Mouse (Mus musculus) CH12.LX (cell line): ENCODE results near the gene Kat8. TPM values are rescaled to one million over a fixed set of nuclear protein-coding genes. Genes with fewer than 3 reads are reported as not detected.

ENCODE experiments used
- DNase-seq: peaks from one replicate; pipeline ENCODE4 v3.0.0-alpha.2; 2013; ENCODE audit errors: extremely low read depth
- H3K27ac ChIP-seq: 2 replicates; pipeline ENCODE4 v1.5.1; 2012; ENCODE audit warnings: low read depth, mild to moderate bottlenecking, control low read depth, moderate library complexity; ENCODE audit not compliant: insufficient read depth
- H3K27me3 ChIP-seq: replicated peaks from 2 replicates; pipeline ENCODE3; 2012; ENCODE audit warnings: inconsistent platforms
- H3K36me3 ChIP-seq, 2 experiments: replicated peaks in 1 of 2; 2 replicates each; pipeline versions ENCODE3 to v1.6.1; 2012; ENCODE audit warnings: inconsistent platforms in 1 of 2, low read length in 1 of 2, mild to moderate bottlenecking in 1 of 2, mixed read lengths in 1 of 2, moderate library complexity in 1 of 2; ENCODE audit not compliant: control insufficient read depth in 1 of 2, insufficient read depth in 1 of 2
- H3K4me1 ChIP-seq, 2 experiments: 2 replicates each; pipeline ENCODE4 v1.6.1; 2012; ENCODE audit warnings: inconsistent platforms in 1 of 2, moderate library complexity in 1 of 2; ENCODE audit not compliant: insufficient read depth in 2 of 2, control insufficient read depth in 1 of 2
- H3K4me2 ChIP-seq: 2 replicates; pipeline ENCODE4 v1.6.1; 2012; ENCODE audit warnings: low read depth, mild to moderate bottlenecking, control low read depth; ENCODE audit not compliant: poor library complexity, insufficient read depth, severe bottlenecking
- H3K4me3 ChIP-seq, 3 experiments: fragments of 150-350 bp in 1 of 3; sonication (generic) in 1 of 3; replicated peaks in 1 of 3; 2 replicates each; pipeline versions ENCODE3 to v1.5.1; 2011 to 2012; ENCODE audit warnings: low read depth in 2 of 3, low read length in 2 of 3, mild to moderate bottlenecking in 2 of 3, moderate library complexity in 2 of 3, control low read depth in 1 of 3, improper control_type of control experiment in 1 of 3, inconsistent platforms in 1 of 3, mixed read lengths in 1 of 3; ENCODE audit not compliant: poor library complexity in 1 of 3
- H3K79me2 ChIP-seq: replicated peaks from 2 replicates; pipeline ENCODE4 v1.6.1; 2012; ENCODE audit warnings: mild to moderate bottlenecking, moderate library complexity; ENCODE audit not compliant: control insufficient read depth, poor library complexity, insufficient read depth, severe bottlenecking; ENCODE audit errors: extremely low read depth
- H3K9ac ChIP-seq: 2 replicates; pipeline ENCODE4 v1.6.1; 2012; ENCODE audit warnings: low read depth, mild to moderate bottlenecking, control low read depth, moderate library complexity; ENCODE audit not compliant: insufficient read depth
- H3K9me3 ChIP-seq: replicated peaks from 2 replicates; pipeline ENCODE3; 2012; ENCODE audit warnings: low read length, inconsistent platforms, mixed read lengths
- BHLHE40 ChIP-seq: IDR thresholded peaks from 2 replicates; pipeline ENCODE4 v1.6.1; 2011; ENCODE audit warnings: mild to moderate bottlenecking, low read depth, low read length, improper control_type of control experiment
- CHD1 ChIP-seq: IDR thresholded peaks from 2 replicates; pipeline ENCODE4 v1.6.1; 2012; ENCODE audit warnings: low read depth, low read length, improper control_type of control experiment, inconsistent platforms
- CHD2 ChIP-seq: IDR thresholded peaks from 2 replicates; pipeline ENCODE4 v1.6.1; 2011; ENCODE audit warnings: low read length, improper control_type of control experiment
- CTCF ChIP-seq, 2 experiments: IDR thresholded peaks in 1 of 2; conservative IDR thresholded peaks in 1 of 2; 2 replicates each; pipeline ENCODE4 v1.5.1; 2011 to 2012; ENCODE audit warnings: low read depth in 2 of 2, low read length in 2 of 2, improper control_type of control experiment in 1 of 2, inconsistent platforms in 1 of 2, mild to moderate bottlenecking in 1 of 2, moderate library complexity in 1 of 2
- E2F4 ChIP-seq: IDR thresholded peaks from 2 replicates; pipeline ENCODE4 v1.6.1; 2011; ENCODE audit warnings: low read depth, low read length, improper control_type of control experiment; ENCODE audit not compliant: insufficient replicate concordance
- EP300 ChIP-seq: IDR thresholded peaks from 2 replicates; pipeline ENCODE4 v1.6.1; 2011; ENCODE audit warnings: low read length, improper control_type of control experiment
- GABPA ChIP-seq: IDR thresholded peaks from 2 replicates; pipeline ENCODE4 v1.6.1; 2012; ENCODE audit warnings: low read depth, low read length, improper control_type of control experiment, inconsistent platforms; ENCODE audit not compliant: insufficient replicate concordance
- HCFC1 ChIP-seq: IDR thresholded peaks from 2 replicates; pipeline ENCODE4 v1.6.1; 2012; ENCODE audit warnings: low read depth, mild to moderate bottlenecking, inconsistent platforms, low read length, improper control_type of control experiment
- IRF4 ChIP-seq: IDR thresholded peaks from 2 replicates; pipeline ENCODE4 v1.6.1; 2014; ENCODE audit warnings: low read depth, mild to moderate bottlenecking, inconsistent platforms, low read length, improper control_type of control experiment
- JUN ChIP-seq: IDR thresholded peaks from 2 replicates; pipeline ENCODE4 v1.6.1; 2011; ENCODE audit warnings: low read depth, mild to moderate bottlenecking, low read length, improper control_type of control experiment, moderate library complexity; ENCODE audit not compliant: insufficient read depth
- JUND ChIP-seq: conservative IDR thresholded peaks from 2 replicates; pipeline ENCODE4 v1.6.1; 2011; ENCODE audit warnings: low read depth, low read length, improper control_type of control experiment
- KAT2A ChIP-seq: IDR thresholded peaks from 2 replicates; pipeline ENCODE4 v1.6.1; 2012; ENCODE audit warnings: low read length, improper control_type of control experiment, inconsistent platforms; ENCODE audit not compliant: insufficient replicate concordance
- MAX ChIP-seq: IDR thresholded peaks from 2 replicates; pipeline ENCODE4 v1.6.1; 2011; ENCODE audit warnings: low read length, improper control_type of control experiment
- MEF2A ChIP-seq: IDR thresholded peaks from 2 replicates; pipeline ENCODE4 v1.6.1; 2014; ENCODE audit warnings: low read depth, mild to moderate bottlenecking, inconsistent platforms, low read length, improper control_type of control experiment, borderline replicate concordance
- MXI1 ChIP-seq: IDR thresholded peaks from 2 replicates; pipeline ENCODE4 v1.6.1; 2011; ENCODE audit warnings: mild to moderate bottlenecking, low read depth, low read length, improper control_type of control experiment
- MYC ChIP-seq: IDR thresholded peaks from 2 replicates; pipeline ENCODE4 v1.6.1; 2011; ENCODE audit warnings: low read depth, mild to moderate bottlenecking, improper control_type of control experiment, low read length
- NRF1 ChIP-seq: IDR thresholded peaks from 2 replicates; pipeline ENCODE4 v1.6.1; 2014; ENCODE audit warnings: low read depth, mild to moderate bottlenecking, inconsistent platforms, low read length, improper control_type of control experiment, moderate library complexity
- PAX5 ChIP-seq: IDR thresholded peaks from 2 replicates; pipeline ENCODE4 v1.6.1; 2012; ENCODE audit warnings: low read length, inconsistent platforms, mixed read lengths
- POLR2AphosphoS2 ChIP-seq: IDR thresholded peaks from 2 replicates; pipeline ENCODE4 v1.6.1; 2011; ENCODE audit warnings: low read depth, low read length, improper control_type of control experiment
- RAD21 ChIP-seq: IDR thresholded peaks from 2 replicates; pipeline ENCODE4 v1.6.1; 2011; ENCODE audit warnings: low read depth, mild to moderate bottlenecking, low read length, improper control_type of control experiment, moderate library complexity
- RCOR1 ChIP-seq: conservative IDR thresholded peaks from 2 replicates; pipeline ENCODE4 v1.6.1; 2012; ENCODE audit warnings: low read depth, mild to moderate bottlenecking, inconsistent platforms, low read length, improper control_type of control experiment
- SIN3A ChIP-seq: IDR thresholded peaks from 2 replicates; pipeline ENCODE4 v1.6.1; 2012; ENCODE audit warnings: low read length, improper control_type of control experiment, inconsistent platforms
- SMC3 ChIP-seq: IDR thresholded peaks from 2 replicates; pipeline ENCODE4 v1.6.1; 2011; ENCODE audit warnings: low read depth, low read length, improper control_type of control experiment
- TBP ChIP-seq: conservative IDR thresholded peaks from 2 replicates; pipeline ENCODE4 v1.6.1; 2011; ENCODE audit warnings: low read depth, low read length, improper control_type of control experiment
- TCF12 ChIP-seq: IDR thresholded peaks from 2 replicates; pipeline ENCODE4 v1.6.1; 2014; ENCODE audit warnings: low read depth, mild to moderate bottlenecking, inconsistent platforms, low read length, improper control_type of control experiment
- UBTF ChIP-seq: IDR thresholded peaks from 2 replicates; pipeline ENCODE4 v1.6.1; 2012; ENCODE audit warnings: low read depth, mild to moderate bottlenecking, inconsistent platforms, low read length, improper control_type of control experiment, moderate library complexity
- USF1 ChIP-seq: IDR thresholded peaks from 2 replicates; pipeline ENCODE4 v1.6.1; 2014; ENCODE audit warnings: low read depth, mild to moderate bottlenecking, inconsistent platforms, low read length, improper control_type of control experiment
- USF2 ChIP-seq: conservative IDR thresholded peaks from 2 replicates; pipeline ENCODE4 v1.6.1; 2011; ENCODE audit warnings: low read depth, low read length, improper control_type of control experiment
- ZC3H11A ChIP-seq: IDR thresholded peaks from 2 replicates; pipeline ENCODE4 v1.6.1; 2012; ENCODE audit warnings: low read depth, mild to moderate bottlenecking, inconsistent platforms, low read length, improper control_type of control experiment
- ZKSCAN1 ChIP-seq: IDR thresholded peaks from 2 replicates; pipeline ENCODE4 v1.6.1; 2012; ENCODE audit warnings: low read depth, inconsistent platforms, low read length, improper control_type of control experiment, borderline replicate concordance
- ZMIZ1 ChIP-seq: IDR thresholded peaks from 2 replicates; pipeline ENCODE4 v1.6.1; 2012; ENCODE audit warnings: low read depth, mild to moderate bottlenecking, inconsistent platforms, low read length, improper control_type of control experiment
- dilution Hi-C: fragments of 300-500 bp; cut with MboI; formaldehyde crosslinking; loops from 2 replicates; pipeline ENCODE4 v1.14.3; 2020; ENCODE audit warnings: low sequenced_read_pairs; ENCODE audit not compliant: extremely low pct_unique_long_range_greater_than_20kb, extremely low pct_ligation_motif_present
- in situ Hi-C: fragments of 300-500 bp; cut with MboI; formaldehyde crosslinking; loops from 3 replicates; pipeline ENCODE4 v1.14.3; 2019; ENCODE audit warnings: low sequenced_read_pairs, low pct_ligation_motif_present, low pct_unique_long_range_greater_than_20kb, mixed read lengths
- polyA plus RNA-seq: library from polyadenylated mRNA; unstranded; fragments of >175 nt; gene quantifications from 2 replicates; pipeline ENCODE4 v1.2.1, GENCODE M21; 2012; ENCODE audit warnings: low read depth; ENCODE audit not compliant: insufficient read length
- total RNA-seq, 2 experiments: library from RNA; depleted of rRNA; stranded (reverse); fragments of 300-350 nt in 1 of 2; fragments of >200 nt in 1 of 2; gene quantifications; 2 replicates each; pipeline ENCODE4 v1.2.3; 2012 to 2014

Kat8 gene
- total and polyA plus RNA-seq, 3 experiments: 18.0 to 30.3 (median 22.9) TPM

GRCm38 (mm10) chr7:127912938-127913337 is 622 bp downstream of the Kat8 start:
- no peak for DNase-seq
- Histone ChIP-seq H3K4me2 (peak overlapping the region; percentile 92), H3K9me3 (no peaks in the 10 kb centered on the region), H3K4me1 (peaks cover 3 to 31% of the 10 kb centered on the region in 2 experiments; a peak in 3 of 4 replicates), H3K27ac (no peak overlapping the region), H3K4me3 (peak overlapping the region; percentile 66 to 87 (median 80)), H3K79me2 (peaks cover 11% of the 10 kb centered on the region; the same call in 1 of the 2 replicates), H3K36me3 (peaks cover 27 to 41% of the 10 kb centered on the region in 2 experiments), H3K27me3 (no peaks in the 10 kb centered on the region), H3K9ac (peak overlapping the region; percentile 42)
- TF ChIP-seq UBTF (no peak), HCFC1 (no peak), ZKSCAN1 (no peak), NRF1 (no peak), KAT2A (no peak), JUND (no peak), RCOR1 (no peak), CHD1 (no peak), MAX (no peak), JUN (no peak), E2F4 (no peak), GABPA (no peak), MEF2A (no peak), BHLHE40 (no peak), CTCF (conservative IDR thresholded peaks at IDR 0.05 in 1 of 2, IDR thresholded peaks at IDR 0.05 in 1 of 2; ENCODE audit: low read depth in 2 of 2, low read length in 2 of 2) (no peak), POLR2AphosphoS2 (no peak), CHD2 (no peak)
- dilution Hi-C loops (no loop called here), in situ Hi-C loops (no loop called here)

- H3K4me1 ChIP-seq: peaks cover 3 to 31% of the 10 kb centered on the region in 2 experiments; a peak in 3 of 4 replicates
- H3K4me3 ChIP-seq: peak overlapping the region; percentile 62 to 68 (median 65)
- H3K27me3 ChIP-seq: no peaks in the 10 kb centered on the region
- DNase-seq: peak; percentile 89
- H3K9me3 ChIP-seq: no peaks in the 10 kb centered on the region
- H3K4me2 ChIP-seq: peak overlapping the region; percentile 84
- dilution Hi-C loops: no loop called here
- H3K79me2 ChIP-seq: peaks cover 11% of the 10 kb centered on the region; the same call in 1 of the 2 replicates
- H3K36me3 ChIP-seq: peaks cover 8 to 32% of the 10 kb centered on the region in 2 experiments
- H3K27ac ChIP-seq: peak overlapping the region; percentile 93
- in situ Hi-C loops: no loop called here
- peak overlapping the region; percentile 87 for H3K9ac ChIP-seq
- TF ChIP-seq ZMIZ1: 0 out of 2 replicates have a peak, but pooled peaks have one; percentile 63
- TF ChIP-seq IRF4: peak; percentile 75
- TF ChIP-seq TBP: no peak
- no peak for TF ChIP-seq PAX5
- TF ChIP-seq CHD1: no peak
- no peak for TF ChIP-seq RCOR1
- TF ChIP-seq BHLHE40: peak; percentile 55
- TF ChIP-seq SMC3: no peak
- peak; percentile 1; the same call in 1 of the 2 replicates for TF ChIP-seq EP300
- TF ChIP-seq TCF12: peak; percentile 66; the same call in 1 of the 2 replicates
- no peak for TF ChIP-seq RAD21
- peak; percentile 95 for TF ChIP-seq SIN3A
- TF ChIP-seq MXI1: peak; percentile 95
- no peak for TF ChIP-seq USF1
- TF ChIP-seq MYC: peak; percentile 97
- no peak for TF ChIP-seq CHD2
- peak; percentile 45; the same call in 1 of the 2 replicates for TF ChIP-seq NRF1
- TF ChIP-seq JUND: peak; percentile 49
- no peak for TF ChIP-seq CTCF (conservative IDR thresholded peaks at IDR 0.05 in 1 of 2, IDR thresholded peaks at IDR 0.05 in 1 of 2; ENCODE audit: low read depth in 2 of 2, low read length in 2 of 2)
- TF ChIP-seq E2F4: no peak
- peak; percentile 40; the same call in 1 of the 2 replicates for TF ChIP-seq JUN
- no peak for TF ChIP-seq USF2
- peak; percentile 94 for TF ChIP-seq MAX
- TF ChIP-seq ZC3H11A: no peak
- no peak for TF ChIP-seq ZKSCAN1
These were observed 3.0 kb downstream of the Kat8 start for GRCm38 (mm10) chr7:127915293-127915692.
